Comparison of ENCODE assay signal across 18 mouse cellular contexts in genomic region chr16:28881787-28882186, GRCm38 (mm10). TPM values are rescaled to one million over a fixed set of nuclear protein-coding genes. Genes with fewer than 3 reads are reported as not detected.
A peak's percentile ranks its signal among the peaks of the same experiment; 100 is the strongest.
DNase-seq lines count a peak whose midpoint lies in the region; ATAC-seq and TF ChIP-seq lines count a peak whose summit lies in the region.
"Had no signal": no experiment of that assay in that cellular context is flagged by ENCODE, and none has a peak within 500 bp of the region (broad histone marks: within the 10 kb centered on the region; RNA-seq: fewer than 3 reads in every experiment).

No protein-coding gene starts in this region.

- peaks cover 26% of the 10 kb centered on the region for H3K4me1 ChIP-seq in heart, embryonic 11.5 days (ENCODE audit: control insufficient read depth, insufficient read depth, low read length)
- peaks cover 20% of the 10 kb centered on the region for H3K4me1 ChIP-seq in heart, embryonic 16.5 days (ENCODE audit: control insufficient read depth, insufficient read depth, low read length)
- H3K4me1 ChIP-seq in forebrain, embryonic 11.5 days (replicated peaks; ENCODE audit: control insufficient read depth, insufficient read depth, low read length), result peaks cover 4% of the 10 kb centered on the region; the same call in 1 of the 2 replicates

- TF ChIP-seq CTCF in left cerebral cortex, adult 2 months (IDR thresholded peaks at IDR 0.05), result no peak

- H3K27me3 ChIP-seq in heart, embryonic 11.5 days (ENCODE audit: control insufficient read depth, insufficient read depth, low read length), result no peaks in the 10 kb centered on the region
- H3K27me3 ChIP-seq in heart, embryonic 16.5 days (ENCODE audit: control insufficient read depth, insufficient read depth, low read length), result no peaks in the 10 kb centered on the region
- no peaks in the 10 kb centered on the region for H3K27me3 ChIP-seq in forebrain, embryonic 11.5 days (ENCODE audit: control insufficient read depth, insufficient read depth, low read length)
- H3K27me3 ChIP-seq: embryonic facial prominence, embryonic 13.5 days; forebrain, embryonic 13.5 days; limb, embryonic 12.5 days; midbrain, embryonic 15.5 days had no signal

- no peak overlapping the region for H3K27ac ChIP-seq in heart, embryonic 11.5 days (ENCODE audit: low read depth, low read length)
- H3K27ac ChIP-seq in heart, embryonic 16.5 days (ENCODE audit: low read length), result no peak overlapping the region
- no peak overlapping the region for H3K27ac ChIP-seq in forebrain, embryonic 11.5 days (ENCODE audit: low read depth, low read length)
- H3K27ac ChIP-seq in left cerebral cortex, adult 2 months, result no peak overlapping the region
- H3K27ac ChIP-seq: forebrain, embryonic 13.5 days; hindbrain, postnatal 0 days; limb, embryonic 12.5 days; midbrain, embryonic 15.5 days had no signal

- H3K4me3 ChIP-seq in heart, embryonic 11.5 days (ENCODE audit: low read depth, low read length), result no peak overlapping the region
- no peak overlapping the region for H3K4me3 ChIP-seq in heart, embryonic 16.5 days (ENCODE audit: low read length)
- H3K4me3 ChIP-seq in forebrain, embryonic 11.5 days (ENCODE audit: low read depth, low read length), result no peak overlapping the region
- H3K4me3 ChIP-seq in left cerebral cortex, adult 2 months, result no peak overlapping the region
- H3K4me3 ChIP-seq: embryonic facial prominence, embryonic 13.5 days; forebrain, embryonic 13.5 days; limb, embryonic 12.5 days; midbrain, embryonic 15.5 days had no signal

- no peak overlapping the region for H3K4me2 ChIP-seq in heart, embryonic 11.5 days
- no peak overlapping the region for H3K4me2 ChIP-seq in heart, embryonic 16.5 days (ENCODE audit: low read depth, low read length)
- no peak overlapping the region for H3K4me2 ChIP-seq in forebrain, embryonic 11.5 days (ENCODE audit: low read depth, low read length, severe bottlenecking)
- H3K4me2 ChIP-seq: forebrain, embryonic 13.5 days; limb, embryonic 12.5 days; midbrain, embryonic 15.5 days had no signal

- 40% methylated on average over 8 of the region's 8 CpGs for WGBS in heart, embryonic 11.5 days (ENCODE audit: insufficient replicate concordance)
- WGBS in heart, embryonic 16.5 days, result 30% methylated on average over 8 of the region's 8 CpGs
- 80% methylated on average over 8 of the region's 8 CpGs for WGBS in forebrain, embryonic 11.5 days

- peak; percentile 94 for DNase-seq in heart, adult 11 months
- peak; percentile 28 for DNase-seq in brain, adult 2 months (ENCODE audit: low read depth, low spot score)
- DNase-seq in lung, postnatal 10 days, result peak; percentile 78
- DNase-seq in right cerebral cortex, postnatal 14 days, result no peak
- DNase-seq in forebrain, embryonic 11.5 days (ENCODE audit: low spot score), result no peak
- no peak for DNase-seq in left cerebral cortex, adult 2 months (ENCODE audit: extremely low spot score in 1 of 2, low spot score in 2 of 2)
- DNase-seq: B cell, adult 2 months; gastrocnemius, postnatal 25 days; kidney, postnatal 10 days; thymus, adult 2 months had no signal

- no peaks in the 10 kb centered on the region for H3K36me3 ChIP-seq in heart, embryonic 11.5 days (ENCODE audit: control insufficient read depth, insufficient read depth, low read length)
- no peaks in the 10 kb centered on the region for H3K36me3 ChIP-seq in heart, embryonic 16.5 days (ENCODE audit: control insufficient read depth, insufficient read depth)
- H3K36me3 ChIP-seq in forebrain, embryonic 11.5 days (ENCODE audit: control insufficient read depth, insufficient read depth, low read length), result no peaks in the 10 kb centered on the region
- H3K36me3 ChIP-seq: embryonic facial prominence, embryonic 13.5 days; G1E; limb, embryonic 12.5 days; midbrain, embryonic 15.5 days had no signal

- no peak for ATAC-seq in heart, embryonic 11.5 days (replicated peaks; ENCODE audit: insufficient number of reproducible peaks, low FRiP score, low TSS enrichment)
- peak; percentile 39; the same call in 1 of the 2 replicates for ATAC-seq in heart, embryonic 16.5 days (replicated peaks; ENCODE audit: extremely low read depth, insufficient read depth, low FRiP score)
- ATAC-seq in forebrain, embryonic 11.5 days (replicated peaks; ENCODE audit: low FRiP score), result no peak
- ATAC-seq: forebrain, embryonic 13.5 days; midbrain, embryonic 15.5 days had no signal

- H3K9me3 ChIP-seq in heart, embryonic 11.5 days (replicated peaks; ENCODE audit: control insufficient read depth, low read length), result no peaks in the 10 kb centered on the region
- no peaks in the 10 kb centered on the region for H3K9me3 ChIP-seq in heart, embryonic 16.5 days (replicated peaks; ENCODE audit: control insufficient read depth, low read length)
- no peaks in the 10 kb centered on the region for H3K9me3 ChIP-seq in forebrain, embryonic 11.5 days (ENCODE audit: control insufficient read depth, low read length)
- H3K9me3 ChIP-seq: embryonic facial prominence, embryonic 13.5 days; forebrain, embryonic 13.5 days; limb, embryonic 12.5 days; midbrain, embryonic 15.5 days had no signal

- no peak overlapping the region for H3K9ac ChIP-seq in heart, embryonic 11.5 days (ENCODE audit: low read depth, low read length)
- no peak overlapping the region for H3K9ac ChIP-seq in heart, embryonic 16.5 days (ENCODE audit: low read length)
- H3K9ac ChIP-seq in forebrain, embryonic 11.5 days (ENCODE audit: low read length), result no peak overlapping the region
- H3K9ac ChIP-seq: embryonic facial prominence, embryonic 13.5 days; forebrain, embryonic 13.5 days; limb, embryonic 12.5 days; midbrain, embryonic 15.5 days had no signal

- intact Hi-C loops in left cerebral cortex, adult 2 months (cut with DNase I), result loop anchor here (5.0 kb wide), 1 partner anchor 46 kb away; the partner anchor contains the start of gene Mb21d2

RNA-seq across cellular contexts. Expression of gene Mb21d2, which starts 47.7 kb away (rescaled TPM):
- polyA plus RNA-seq in heart, embryonic 11.5 days (2014; fragmentation: Nextera tagmentation; extraction: Ambion mirVana), result 5.8 and 6.9 TPM in 2 replicates
- polyA plus RNA-seq in heart, embryonic 16.5 days (2015; fragmentation: Nextera tagmentation; extraction: Ambion mirVana), result 2.6 and 3.0 TPM in 2 replicates
- polyA plus RNA-seq in forebrain, embryonic 11.5 days (2014; fragmentation: Nextera tagmentation; extraction: Ambion mirVana), result 6.8 and 7.3 TPM in 2 replicates
- total RNA-seq in left cerebral cortex, adult 2 months (2021), result 10 to 100 TPM; 37.9 to 39.0 TPM
- total RNA-seq: G1E had no signal
- polyA plus RNA-seq: G1E had no signal

Comparison
In these comparisons a context has a peak if more than half of its experiments do, and no peak if none do; other contexts are left out.
1. DNase-seq: peak in heart, adult 11 months (single experiment), brain, adult 2 months (single experiment) and lung, postnatal 10 days (single experiment); none in right cerebral cortex, postnatal 14 days (single experiment), forebrain, embryonic 11.5 days (single experiment) and left cerebral cortex, adult 2 months (0 of 2).